Mouse (Mus musculus) limb, embryonic 14.5 days (tissue): Measurements from ENCODE around the gene Ctnnd1. TPM values are rescaled to one million over a fixed set of nuclear protein-coding genes. Genes with fewer than 3 reads are reported as not detected.
"Not testable (repeated sequence)": the region's sequence is repeated elsewhere in the genome, so short reads cannot be mapped to it uniquely, and the experiment has no call there.

Source experiments
- ATAC-seq: fragments of 200-750 bp; cut with Nextera tagmentation; 2 replicates; pipeline ENCODE4 v1.8.0; 2017; ENCODE audit warnings: low read depth, moderate number of reproducible peaks, moderate TSS enrichment; ENCODE audit not compliant: low FRiP score
- DNase-seq: peaks from one replicate; pipeline ENCODE4 v3.0.0-alpha.2; 2015; ENCODE audit warnings: low spot score
- H3K27ac ChIP-seq: fragments of 300-500 bp; sonication (generic); replicated peaks from 2 replicates; pipeline ENCODE4 v1.5.1; 2014; ENCODE audit warnings: low read depth, mild to moderate bottlenecking, low read length, moderate library complexity, mixed read lengths
- H3K27me3 ChIP-seq: fragments of 300-500 bp; sonication (generic); 2 replicates; pipeline ENCODE4 v1.6.1; 2014; ENCODE audit warnings: low read length, mixed read lengths; ENCODE audit not compliant: control insufficient read depth, insufficient read depth
- H3K36me3 ChIP-seq: fragments of 300-500 bp; sonication (generic); 2 replicates; pipeline ENCODE4 v1.6.1; 2014; ENCODE audit warnings: mild to moderate bottlenecking, low read length, moderate library complexity, mixed read lengths; ENCODE audit not compliant: control insufficient read depth, insufficient read depth
- H3K4me1 ChIP-seq: fragments of 300-500 bp; sonication (generic); 2 replicates; pipeline ENCODE4 v1.6.1; 2014; ENCODE audit warnings: antibody characterized with exemption, low read length, mixed read lengths; ENCODE audit not compliant: control insufficient read depth, insufficient read depth
- H3K4me2 ChIP-seq: fragments of 300-500 bp; sonication (generic); replicated peaks from 2 replicates; pipeline ENCODE4 v1.6.1; 2014; ENCODE audit warnings: low read depth, mild to moderate bottlenecking, low read length, moderate library complexity; ENCODE audit not compliant: severe bottlenecking
- H3K4me3 ChIP-seq: fragments of 300-500 bp; sonication (generic); replicated peaks from 2 replicates; pipeline ENCODE4 v1.5.1; 2014; ENCODE audit warnings: low read length
- H3K9ac ChIP-seq: fragments of 300-500 bp; sonication (generic); 2 replicates; pipeline ENCODE4 v1.6.1; 2014; ENCODE audit warnings: mild to moderate bottlenecking, low read depth, low read length, moderate library complexity; ENCODE audit not compliant: severe bottlenecking
- H3K9me3 ChIP-seq: fragments of 300-500 bp; sonication (generic); 2 replicates; pipeline ENCODE4 v1.6.1; 2016; ENCODE audit warnings: low read length; ENCODE audit not compliant: control insufficient read depth
- POLR2A ChIP-seq: fragments of 200-500 bp; IDR thresholded peaks from 2 replicates; pipeline ENCODE4 v1.8.0; 2012; ENCODE audit warnings: inconsistent platforms, mild to moderate bottlenecking, moderate library complexity, borderline replicate concordance; ENCODE audit not compliant: insufficient read depth, insufficient read length; ENCODE audit errors: extremely low read depth
- WGBS: fragments of 180-500 bp; shearing (Covaris S2); extraction: QIAGEN DNeasy Blood & Tissue Kit; methylation state at CpG from one replicate; pipeline ENCODE4 v1.1.7; 2014; 5-methylcytosine and 5-hydroxymethylcytosine counted together
- polyA plus RNA-seq, 2 experiments: library from polyadenylated mRNA; depleted of rRNA in 1 of 2; stranded (reverse) in 1 of 2; unstranded in 1 of 2; fragments of >200 nt; fragmentation: Nextera tagmentation in 1 of 2; extraction: Ambion mirVana in 1 of 2; gene quantifications; 2 replicates each; pipeline versions ENCODE4 v1.2.1 to v1.2.3; 2012 to 2014

Ctnnd1 gene
- polyA plus RNA-seq, 2 experiments, result 46.0 to 85.0 TPM

DNA sequence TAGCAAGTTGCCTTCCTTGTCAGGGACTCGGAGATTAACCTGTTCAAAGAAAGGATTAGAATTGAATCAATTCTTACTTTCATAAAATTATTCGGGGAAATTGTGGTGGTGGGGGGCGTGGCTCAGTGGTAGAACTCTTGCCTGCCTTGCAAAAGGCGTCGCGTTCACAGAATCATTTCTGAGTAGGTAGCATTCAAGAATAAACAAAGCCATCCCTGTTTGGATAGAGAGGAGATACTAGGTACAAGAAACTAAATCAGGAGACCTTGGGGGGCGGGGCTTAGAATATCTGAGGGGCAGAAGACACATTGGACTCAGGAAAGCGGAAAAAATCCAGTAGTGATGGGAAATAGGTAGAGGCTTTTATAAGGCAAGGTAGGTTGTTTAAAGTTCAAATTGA, 28.5 kb upstream of the Ctnnd1 start, which contains the start of gene Tmx2:
Gene Tmx2, minus strand, starts transcription at position 125 of the 400 bp plus-strand sequence.
- Histone ChIP-seq H3K27me3 (no peaks in the 10 kb centered on the region), H3K4me3 (peak within 1 kb of the TSS; percentile 96), H3K9ac (peak within 1 kb of the TSS; percentile 80), H3K27ac (peak within 1 kb of the TSS; percentile 52; the same call in 1 of the 2 replicates), H3K4me1 (peaks cover 12% of the 10 kb centered on the region), H3K9me3 (no peaks in the 10 kb centered on the region), H3K36me3 (peaks cover 37% of the 10 kb centered on the region), H3K4me2 (peak within 1 kb of the TSS; percentile 70)
- DNase-seq (no peak), ATAC-seq (no peak)
- 17% methylated on average over 8 of the region's 8 CpGs for WGBS
- TF ChIP-seq POLR2A, result no peak

DNA sequence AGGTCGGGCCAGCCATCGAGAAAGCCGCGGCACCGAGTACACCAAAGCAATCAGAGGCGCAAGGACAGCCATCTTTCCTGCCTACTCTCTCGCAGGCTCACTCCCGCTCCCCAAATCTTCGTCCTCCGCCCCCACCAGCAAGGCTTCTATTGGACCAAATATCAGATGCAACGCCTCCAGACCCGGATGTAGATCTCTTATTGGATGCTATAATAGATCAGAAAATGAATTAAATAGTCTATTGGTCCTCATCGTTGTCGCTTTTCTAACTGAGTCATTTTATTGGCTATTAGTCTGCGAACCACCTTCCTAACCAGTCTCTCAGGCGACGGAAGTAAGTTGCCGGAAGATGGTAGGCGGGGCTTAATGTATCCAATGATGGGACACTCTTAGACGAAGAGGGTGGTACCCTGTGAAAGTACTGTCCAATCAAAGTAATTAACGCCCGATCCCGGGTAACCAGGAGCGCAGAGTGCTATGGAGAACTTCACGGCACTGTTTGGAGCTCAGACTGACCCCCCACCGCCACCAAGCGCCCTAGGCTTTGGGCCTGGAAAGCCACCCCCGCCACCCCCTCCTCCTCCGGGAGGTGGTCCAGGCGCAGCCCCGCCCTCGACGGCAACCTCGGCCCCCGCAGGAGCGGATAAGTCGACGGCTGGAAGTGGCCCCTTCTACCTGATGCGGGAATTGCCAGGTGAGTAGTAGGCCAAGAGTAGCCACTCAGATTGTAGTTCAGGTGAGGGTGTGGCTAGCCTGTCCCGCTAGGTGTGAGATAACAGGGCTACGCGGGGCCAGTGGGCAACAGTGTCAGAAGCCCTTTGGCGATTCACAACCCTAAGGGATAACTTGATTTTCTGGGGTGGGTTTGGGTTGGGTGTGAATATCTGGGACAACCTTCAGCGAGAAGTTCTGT, 27.7 kb upstream of the Ctnnd1 start, which contains the start of the genes Gm28635 and Med19:
Gene Gm28635, minus strand, starts transcription at position 74 of the 913 bp plus-strand sequence.
Gene Med19, plus strand, starts transcription at position 435 of the 913 bp plus-strand sequence.
- ATAC-seq (peak; percentile 100), DNase-seq (peak; percentile 100)
- no peaks in the 10 kb centered on the region for H3K27me3 ChIP-seq
- H3K4me3 ChIP-seq, result peak within 1 kb of the TSS; percentile 96
- peak within 1 kb of the TSS; percentile 80 for H3K9ac ChIP-seq
- WGBS, result under 1% methylated on average over 41 of the region's 44 CpGs
- H3K4me2 ChIP-seq, result peak within 1 kb of the TSS; percentile 70
- peak; percentile 30; the same call in 1 of the 2 replicates for TF ChIP-seq POLR2A
- H3K27ac ChIP-seq, result peak within 1 kb of the TSS; percentile 52; the same call in 1 of the 2 replicates
- peaks cover 42% of the 10 kb centered on the region for H3K36me3 ChIP-seq
- H3K9me3 ChIP-seq, result no peaks in the 10 kb centered on the region
- peaks cover 12% of the 10 kb centered on the region for H3K4me1 ChIP-seq

DNA sequence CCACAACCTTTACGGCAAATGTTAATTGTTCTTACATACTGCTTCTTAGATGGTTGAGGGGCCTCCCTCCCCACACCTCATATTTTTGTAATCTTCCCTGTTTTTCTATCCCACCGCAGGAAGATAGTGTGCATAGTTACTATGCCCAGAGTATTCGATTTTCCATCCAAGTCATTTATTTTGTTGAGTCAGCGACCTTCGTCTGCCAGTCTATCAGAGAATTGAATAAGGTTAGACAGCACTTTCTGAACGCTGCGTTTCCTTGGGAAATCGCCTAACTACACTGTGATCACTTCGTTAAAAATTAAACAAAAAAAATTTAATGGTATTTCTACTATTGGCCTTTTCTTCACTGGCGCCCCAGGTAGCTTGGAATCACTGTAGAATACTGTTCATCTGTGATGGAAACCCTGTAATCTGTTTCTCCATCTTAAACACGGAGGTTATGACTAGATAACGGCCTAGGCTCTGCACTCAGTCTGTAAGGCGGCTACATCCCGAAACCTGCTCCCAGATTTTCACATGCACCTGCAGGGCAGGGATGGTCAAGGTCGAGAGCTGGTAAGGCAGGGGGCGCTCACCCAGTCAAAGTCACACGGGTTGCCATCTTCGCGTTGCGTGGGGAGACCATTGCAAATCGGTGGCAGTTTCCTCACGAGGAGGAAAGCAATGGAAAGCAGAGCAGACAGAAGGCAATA, 26.9 kb upstream of the Ctnnd1 start:
- H3K9me3 ChIP-seq, result no peaks in the 10 kb centered on the region
- 11% methylated on average over 22 of the region's 22 CpGs for WGBS
- peak overlapping the region; percentile 96 for H3K4me3 ChIP-seq
- DNase-seq (no peak), ATAC-seq (peak; percentile 46)
- H3K27ac ChIP-seq, result no peak overlapping the region
- H3K4me2 ChIP-seq, result peak overlapping the region; percentile 66
- H3K9ac ChIP-seq, result peak overlapping the region; percentile 44; the same call in 1 of the 2 replicates
- no peaks in the 10 kb centered on the region for H3K27me3 ChIP-seq
- peaks cover 12% of the 10 kb centered on the region for H3K4me1 ChIP-seq
- no peak for TF ChIP-seq POLR2A
- peaks cover 45% of the 10 kb centered on the region for H3K36me3 ChIP-seq

DNA sequence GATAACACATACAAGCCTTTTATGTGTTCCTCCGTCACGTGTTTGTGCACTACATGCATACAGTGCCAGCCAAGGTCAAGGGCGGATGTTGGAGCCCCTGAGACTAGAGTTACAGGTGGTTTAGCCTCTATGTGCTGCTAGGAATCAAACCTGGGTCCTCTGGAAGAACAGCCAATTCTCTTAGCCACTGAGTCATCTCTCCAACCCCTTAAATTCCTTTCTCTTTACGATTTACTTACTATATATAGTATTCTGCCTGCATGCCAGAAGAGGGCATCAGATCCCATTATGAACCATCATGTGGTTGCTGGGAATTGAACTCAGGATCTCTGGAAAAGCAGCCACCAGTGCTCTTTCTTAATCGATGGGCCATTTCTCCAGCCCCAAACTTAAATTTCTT, 21.0 kb upstream of the Ctnnd1 start:
- not testable (repeated sequence) for H3K27ac ChIP-seq, H3K9me3 ChIP-seq, H3K4me3 ChIP-seq, H3K27me3 ChIP-seq, H3K4me1 ChIP-seq, ATAC-seq, DNase-seq, H3K4me2 ChIP-seq, H3K9ac ChIP-seq
- 58% methylated on average over 3 of the region's 5 CpGs for WGBS
- H3K36me3 ChIP-seq, result peaks cover 48% of the 10 kb centered on the region

DNA sequence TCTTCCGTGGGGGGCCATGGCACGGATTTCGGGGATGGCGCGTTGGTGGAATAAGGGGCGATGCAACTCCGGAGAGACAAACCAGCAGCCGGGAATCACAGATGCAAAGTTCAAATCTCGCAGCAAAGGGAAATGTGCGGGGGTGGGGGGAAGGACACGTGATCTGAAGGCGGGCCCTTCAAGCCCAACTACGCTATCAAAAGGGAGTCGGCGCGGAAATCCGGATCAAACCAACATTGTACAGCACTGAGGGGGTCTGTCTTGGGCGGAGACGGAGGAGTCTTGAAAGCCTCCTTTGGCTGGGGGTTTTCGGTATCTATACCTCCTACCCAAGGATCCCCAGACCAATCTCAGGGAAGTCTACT, 20.0 kb upstream of the Ctnnd1 start, which contains the start of gene Selenoh:
Gene Selenoh, minus strand, starts transcription at position 202 of the 365 bp plus-strand sequence.
- peak within 1 kb of the TSS; percentile 92 for H3K9ac ChIP-seq
- H3K4me1 ChIP-seq, result peaks cover 7% of the 10 kb centered on the region
- peak within 1 kb of the TSS; percentile 75 for H3K4me2 ChIP-seq
- H3K27ac ChIP-seq, result peak within 1 kb of the TSS; percentile 92
- peak; percentile 76; the same call in 1 of the 2 replicates for TF ChIP-seq POLR2A
- H3K36me3 ChIP-seq, result peaks cover 39% of the 10 kb centered on the region
- no peaks in the 10 kb centered on the region for H3K27me3 ChIP-seq
- ATAC-seq (peak; percentile 99), DNase-seq (peak; percentile 96)
- H3K4me3 ChIP-seq, result peak within 1 kb of the TSS; percentile 99
- under 1% methylated on average over 20 of the region's 20 CpGs for WGBS
- no peaks in the 10 kb centered on the region for H3K9me3 ChIP-seq
